Mouse (Mus musculus) midbrain, postnatal 0 days (tissue): ENCODE measurements around the gene Phgdh. TPM values are rescaled to one million over a fixed set of nuclear protein-coding genes. Genes with fewer than 3 reads are reported as not detected.

Experiments
- ATAC-seq: fragments of 200-750 bp; cut with Nextera tagmentation; 2 replicates; pipeline ENCODE4 v1.8.0; 2017; ENCODE audit warnings: moderate number of reproducible peaks, mild to moderate bottlenecking, moderate TSS enrichment, moderate library complexity; ENCODE audit not compliant: low FRiP score
- DNase-seq: peaks from one replicate; pipeline ENCODE4 v3.0.0-alpha.2; 2015; ENCODE audit warnings: low spot score
- H3K27ac ChIP-seq: fragments of 300-500 bp; sonication (generic); 2 replicates; pipeline ENCODE4 v1.5.1; 2014; ENCODE audit warnings: low read depth, mild to moderate bottlenecking, low read length, mixed read lengths
- H3K27me3 ChIP-seq: fragments of 300-500 bp; sonication (generic); 2 replicates; pipeline ENCODE4 v1.6.1; 2014; ENCODE audit warnings: low read length, control low read depth, mixed read lengths; ENCODE audit not compliant: insufficient read depth
- H3K36me3 ChIP-seq: fragments of 300-500 bp; sonication (generic); 2 replicates; pipeline ENCODE4 v1.6.1; 2014; ENCODE audit warnings: low read length, control low read depth, mixed read lengths; ENCODE audit not compliant: insufficient read depth
- H3K4me1 ChIP-seq: fragments of 300-500 bp; sonication (generic); 2 replicates; pipeline ENCODE4 v1.6.1; 2014; ENCODE audit warnings: mild to moderate bottlenecking, control low read depth, antibody characterized with exemption, low read length, mixed read lengths; ENCODE audit not compliant: insufficient read depth
- H3K4me2 ChIP-seq: fragments of 300-500 bp; sonication (generic); 2 replicates; pipeline ENCODE4 v1.6.1; 2014; ENCODE audit warnings: low read depth, mild to moderate bottlenecking, low read length, mixed read lengths; ENCODE audit not compliant: poor library complexity, severe bottlenecking
- H3K4me3 ChIP-seq: fragments of 300-500 bp; sonication (generic); 2 replicates; pipeline ENCODE4 v1.5.1; 2014; ENCODE audit warnings: low read depth, mild to moderate bottlenecking, low read length, moderate library complexity
- H3K9ac ChIP-seq: fragments of 300-500 bp; sonication (generic); replicated peaks from 2 replicates; pipeline ENCODE4 v1.6.1; 2014; ENCODE audit warnings: mild to moderate bottlenecking, low read length, moderate library complexity, mixed read lengths; ENCODE audit not compliant: poor library complexity, severe bottlenecking
- H3K9me3 ChIP-seq: fragments of 300-500 bp; sonication (generic); 2 replicates; pipeline ENCODE4 v1.6.1; 2016; ENCODE audit warnings: low read length, control low read depth
- CTCF ChIP-seq: IDR thresholded peaks from 2 replicates; pipeline ENCODE4 v1.5.1; 2016; ENCODE audit warnings: antibody characterized with exemption, mild to moderate bottlenecking
- WGBS: fragments of 180-500 bp; shearing (Covaris S2); extraction: QIAGEN DNeasy Blood & Tissue Kit; methylation state at CpG from one replicate; pipeline ENCODE4 v1.1.7; 2014; 5-methylcytosine and 5-hydroxymethylcytosine counted together
- polyA plus RNA-seq: library from polyadenylated mRNA; unstranded; fragments of >200 nt; fragmentation: Nextera tagmentation; extraction: Ambion mirVana; gene quantifications from 2 replicates; pipeline ENCODE4 v1.2.1, GENCODE M21; 2015
- total RNA-seq: library from RNA; depleted of rRNA; stranded (reverse); fragments of >200 nt; gene quantifications from 2 replicates; pipeline ENCODE4 v1.2.3, GENCODE M21; 2014

Gene Phgdh
- total and polyA plus RNA-seq, 2 experiments from 2014 or later, result 148 to 206 TPM

GRCm38 (mm10) chr3:98381677-98382245 is 42.0 kb upstream of the Phgdh start:
- ATAC-seq, result peak; percentile 12
- H3K27me3 ChIP-seq, result no peaks in the 10 kb centered on the region
- WGBS, result 6% methylated on average over 17 of the region's 17 CpGs
- TF ChIP-seq CTCF, result peak; percentile 68
- H3K9ac ChIP-seq, result peak overlapping the region; percentile 93
- H3K9me3 ChIP-seq, result no peaks in the 10 kb centered on the region
- H3K4me1 ChIP-seq, result peaks cover 13% of the 10 kb centered on the region; the same call in 1 of the 2 replicates
- H3K4me2 ChIP-seq, result peak overlapping the region; percentile 86
- peak; percentile 37 for DNase-seq
- H3K36me3 ChIP-seq, result no peaks in the 10 kb centered on the region
- peak overlapping the region; percentile 89 for H3K4me3 ChIP-seq
- peak overlapping the region; percentile 94; the same call in 1 of the 2 replicates for H3K27ac ChIP-seq

DNA sequence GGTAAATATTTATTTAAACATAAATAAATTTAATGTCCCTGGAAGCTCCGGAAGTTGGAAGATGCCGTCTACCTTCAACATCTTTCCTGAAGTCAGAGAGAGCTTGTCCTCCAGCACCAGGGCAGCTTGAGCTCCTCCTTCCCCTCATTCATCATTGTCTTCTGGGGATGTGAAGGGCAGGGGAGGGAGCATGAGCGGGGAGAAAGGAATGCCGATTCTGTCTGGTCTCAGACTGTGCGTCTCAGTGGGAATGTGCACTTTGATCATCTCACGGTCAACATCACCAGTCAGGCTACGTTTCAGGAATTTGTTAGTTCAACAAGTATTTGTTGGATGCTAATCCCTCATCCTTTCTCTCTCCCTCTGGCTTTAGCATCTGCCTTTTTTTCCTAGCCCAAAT is 39.4 kb upstream of the Phgdh start:
- no peaks in the 10 kb centered on the region for H3K36me3 ChIP-seq
- DNase-seq (no peak), ATAC-seq (no peak)
- H3K4me2 ChIP-seq, result no peak overlapping the region
- no peak for TF ChIP-seq CTCF
- no peak overlapping the region for H3K9ac ChIP-seq
- H3K4me1 ChIP-seq, result 0 out of 2 replicates have a peak, but pooled peaks cover 4% of the 10 kb centered on the region
- no peaks in the 10 kb centered on the region for H3K9me3 ChIP-seq
- WGBS, result 27% methylated on average over 7 of the region's 7 CpGs
- H3K27me3 ChIP-seq, result no peaks in the 10 kb centered on the region
- no peak overlapping the region for H3K27ac ChIP-seq
- H3K4me3 ChIP-seq, result no peak overlapping the region

- H3K9ac ChIP-seq, result no peak overlapping the region
- no peak overlapping the region for H3K4me3 ChIP-seq
- H3K36me3 ChIP-seq, result no peaks in the 10 kb centered on the region
- DNase-seq (no peak), ATAC-seq (no peak)
- H3K4me1 ChIP-seq, result 0 out of 2 replicates have a peak, but pooled peaks cover 4% of the 10 kb centered on the region
- no peaks in the 10 kb centered on the region for H3K27me3 ChIP-seq
- H3K4me2 ChIP-seq, result no peak overlapping the region
- no peak overlapping the region for H3K27ac ChIP-seq
- no peak for TF ChIP-seq CTCF
- no peaks in the 10 kb centered on the region for H3K9me3 ChIP-seq
- 89% methylated on average over 4 of the region's 4 CpGs for WGBS
These were observed 38.5 kb upstream of the Phgdh start for GRCm38 (mm10) chr3:98378267-98378666.

- WGBS, result 87% methylated on average over 5 of the region's 5 CpGs
- no peaks in the 10 kb centered on the region for H3K27me3 ChIP-seq
- H3K27ac ChIP-seq, result no peak overlapping the region
- H3K4me2 ChIP-seq, result no peak overlapping the region
- H3K9me3 ChIP-seq, result 0 out of 2 replicates have a peak, but pooled peaks cover 4% of the 10 kb centered on the region
- DNase-seq, result no peak
- no peak overlapping the region for H3K4me3 ChIP-seq
- no peak for ATAC-seq
- H3K36me3 ChIP-seq, result no peaks in the 10 kb centered on the region
- no peaks in the 10 kb centered on the region for H3K4me1 ChIP-seq
- no peak overlapping the region for H3K9ac ChIP-seq
- no peak for TF ChIP-seq CTCF
These were observed 35.2 kb upstream of the Phgdh start for GRCm38 (mm10) chr3:98374980-98375379.

DNA sequence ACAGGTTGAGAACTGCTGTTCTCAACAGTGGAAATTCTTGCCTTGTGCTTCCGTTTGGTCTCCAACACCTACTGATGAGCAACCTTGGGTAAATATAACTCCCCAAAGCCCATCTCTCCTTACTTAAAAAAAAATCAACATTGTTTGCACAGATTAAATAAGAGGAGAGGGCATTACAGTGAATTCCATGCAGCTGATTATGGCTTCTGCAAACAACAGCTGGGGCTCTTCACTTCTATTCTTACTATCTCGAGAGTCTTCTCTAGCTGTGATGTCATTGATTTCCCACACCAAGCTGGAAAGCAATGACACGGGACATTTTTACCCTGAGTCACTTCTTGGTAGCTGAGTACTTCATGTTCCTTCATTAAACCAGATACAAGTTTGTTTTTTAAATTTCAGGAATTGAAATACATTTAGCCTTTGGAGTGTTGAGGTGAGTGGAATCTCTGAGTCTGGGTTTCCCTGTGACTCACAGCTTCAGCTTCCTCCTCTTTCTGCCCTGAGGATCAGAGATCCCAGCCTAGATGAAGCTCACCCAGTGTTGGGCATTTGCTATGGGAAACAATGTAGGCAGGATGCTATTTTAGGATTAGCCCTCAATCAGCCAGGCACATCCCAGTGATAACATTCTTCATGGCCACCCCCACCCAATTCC is 34.4 kb upstream of the Phgdh start:
- Histone ChIP-seq H3K9ac (no peak overlapping the region), H3K36me3 (no peaks in the 10 kb centered on the region), H3K27me3 (no peaks in the 10 kb centered on the region), H3K4me2 (no peak overlapping the region), H3K4me1 (no peaks in the 10 kb centered on the region), H3K9me3 (0 out of 2 replicates have a peak, but pooled peaks cover 4% of the 10 kb centered on the region), H3K27ac (no peak overlapping the region), H3K4me3 (no peak overlapping the region)
- 78% methylated on average over 3 of the region's 3 CpGs for WGBS
- DNase-seq (no peak), ATAC-seq (no peak)
- no peak for TF ChIP-seq CTCF

- H3K27me3 ChIP-seq, result no peaks in the 10 kb centered on the region
- no peaks in the 10 kb centered on the region for H3K36me3 ChIP-seq
- no peak overlapping the region for H3K4me2 ChIP-seq
- TF ChIP-seq CTCF, result no peak
- DNase-seq, result no peak
- ATAC-seq, result no peak
- 76% methylated on average over 2 of the region's 2 CpGs for WGBS
- H3K27ac ChIP-seq, result no peak overlapping the region
- no peak overlapping the region for H3K4me3 ChIP-seq
- H3K9me3 ChIP-seq, result 0 out of 2 replicates have a peak, but pooled peaks cover 4% of the 10 kb centered on the region
- H3K9ac ChIP-seq, result no peak overlapping the region
- H3K4me1 ChIP-seq, result no peaks in the 10 kb centered on the region
These were observed 29.0 kb upstream of the Phgdh start for GRCm38 (mm10) chr3:98368776-98369175.
